Mouse (Mus musculus): ENCODE results near the gene Gnptg.

DNA sequence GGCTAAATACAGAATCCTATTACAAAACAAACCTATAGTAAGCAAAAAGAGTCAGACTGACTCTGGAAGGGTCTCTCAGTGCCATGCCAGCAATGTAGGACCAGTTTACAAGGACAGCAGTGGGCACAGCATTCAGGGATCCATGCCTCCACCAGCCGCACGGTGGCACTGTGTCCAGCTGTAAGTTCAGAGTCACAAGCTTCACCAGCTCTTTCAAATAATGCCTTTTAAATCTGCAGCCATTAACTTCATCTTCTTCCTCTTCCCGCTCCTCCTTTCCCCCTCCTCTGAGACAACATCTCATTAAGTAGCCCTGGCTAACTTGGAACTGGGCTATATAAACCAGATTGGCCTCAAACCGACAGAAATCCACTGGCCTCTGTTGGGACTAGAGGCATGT is 48.9 kb upstream of the Gnptg start:
- TF ChIP-seq POLR2A (IDR thresholded peaks at IDR 0.05; ENCODE audit: low read depth, low read length) (no peak), CTCF (IDR thresholded peaks at IDR 0.05; ENCODE audit: extremely low read depth, insufficient read depth, insufficient read length, insufficient replicate concordance) (peak; percentile 64; the same call in 1 of the 2 replicates)
